Mouse (Mus musculus): ENCODE results near the gene Cox8a. TPM values are rescaled to one million over a fixed set of nuclear protein-coding genes. Genes with fewer than 3 reads are reported as not detected.

Cox8a gene
- polyA plus RNA-seq, 1 experiment = 2,047 TPM

DNA sequence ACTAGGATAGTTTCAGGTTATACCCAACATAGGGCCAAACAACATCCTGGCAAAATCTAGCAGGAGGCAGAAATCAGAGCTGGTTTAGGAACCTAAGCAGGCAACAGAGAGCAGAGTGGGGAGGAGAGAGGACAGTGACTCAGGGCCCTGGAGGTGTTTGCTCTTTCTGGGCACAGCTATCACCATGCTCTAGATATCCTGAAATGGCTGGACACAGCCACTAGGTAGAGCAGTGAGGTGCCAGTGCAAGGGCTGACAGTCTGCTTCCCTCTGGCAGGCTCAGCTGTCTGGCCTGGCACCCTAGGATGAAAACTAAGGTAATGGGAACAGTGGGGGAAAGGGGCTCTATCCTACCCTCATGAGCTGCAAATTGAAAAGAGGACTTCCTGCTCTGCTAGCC is 6.1 kb upstream of the Cox8a start:
- no peak for DNase-seq (ENCODE audit: low read depth)

DNA sequence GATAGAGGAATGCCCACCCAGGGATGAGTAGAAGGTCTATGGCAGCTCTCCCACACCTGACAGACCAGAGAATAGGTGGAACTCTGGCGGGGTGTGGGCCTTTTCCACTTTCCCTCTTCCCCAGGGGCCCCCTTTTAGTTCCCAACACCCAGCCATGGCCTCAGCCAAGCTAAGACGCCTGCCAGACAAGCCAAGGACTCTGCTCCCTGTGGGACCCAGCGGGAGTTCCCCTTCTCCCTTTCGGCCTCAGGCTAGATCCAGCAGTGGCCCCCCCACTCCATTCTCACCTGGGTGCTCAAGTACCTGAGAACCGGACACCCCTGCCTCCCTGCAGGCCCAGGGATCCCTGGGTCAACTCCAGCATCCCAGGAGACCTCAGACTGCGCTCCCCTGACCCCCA is 4.8 kb upstream of the Cox8a start:
- no peak for DNase-seq (ENCODE audit: low read depth)

- DNase-seq (ENCODE audit: low read depth) = no peak
These were observed 1.3 kb upstream of the Cox8a start for GRCm38 (mm10) chr19:7218753-7219152.

DNA sequence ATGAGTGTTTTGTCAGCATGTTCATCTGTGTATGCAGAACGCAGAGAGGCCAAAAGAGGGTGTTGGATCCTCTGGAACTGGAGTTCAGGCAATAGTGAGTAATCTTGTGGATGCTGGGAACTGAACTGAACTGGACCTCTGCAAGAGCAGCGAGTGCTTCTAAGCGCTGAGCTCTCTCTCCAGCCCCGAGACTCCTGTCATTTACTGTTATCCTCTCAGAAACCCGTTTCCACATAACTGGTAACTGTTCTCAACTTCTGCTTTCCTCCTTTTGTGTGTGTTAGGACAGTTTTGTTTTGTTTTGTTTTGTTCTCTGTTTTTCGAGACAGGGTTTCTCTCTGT is 481 bp upstream of the Cox8a start:
- DNase-seq (ENCODE audit: low read depth) = no peak

- DNase-seq (ENCODE audit: low read depth) = no peak
These were observed 2.9 kb downstream of the Cox8a start for GRCm38 (mm10) chr19:7214484-7214883.

- DNase-seq (ENCODE audit: low read depth) = no peak
These were observed 4.4 kb downstream of the Cox8a start for GRCm38 (mm10) chr19:7213010-7213409.

GRCm38 (mm10) chr19:7212216-7212615 is 5.2 kb downstream of the Cox8a start:
- no peak for DNase-seq (ENCODE audit: low read depth)

DNA sequence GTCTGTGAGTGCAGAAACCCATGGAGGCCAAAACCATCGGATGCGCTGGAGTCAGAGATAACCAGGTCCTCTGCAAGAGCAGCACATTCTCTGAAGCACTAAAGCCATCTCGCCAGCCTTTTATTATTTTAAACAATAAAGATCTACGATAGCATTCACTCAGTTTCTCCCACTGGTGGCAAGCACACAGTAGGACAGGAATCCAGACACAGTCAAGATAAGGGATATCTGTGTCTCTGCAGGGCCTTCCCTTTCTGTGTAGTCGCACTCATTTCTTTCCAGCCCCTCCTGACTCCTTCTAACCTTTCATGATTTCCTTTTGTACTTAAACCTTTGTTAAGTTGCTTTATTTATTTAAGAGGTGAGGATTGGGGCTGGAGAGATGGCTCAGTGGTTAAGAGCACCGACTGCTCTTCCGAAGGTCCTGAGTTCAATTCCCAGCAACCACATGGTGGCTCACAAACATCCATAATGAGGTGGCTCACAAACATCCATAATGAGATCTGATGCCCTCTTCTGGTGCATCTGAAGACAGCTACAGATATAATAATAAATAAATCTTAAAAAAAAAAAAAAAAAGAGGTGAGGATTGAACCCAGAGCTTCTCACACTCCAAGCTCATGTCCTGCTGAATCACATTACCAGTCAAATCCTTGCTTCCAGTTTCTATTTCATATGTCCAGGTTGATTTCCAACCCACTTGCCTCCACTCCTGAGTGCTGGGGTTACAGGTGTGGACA is 7.3 kb downstream of the Cox8a start:
- DNase-seq (ENCODE audit: low read depth) = no peak

DNA sequence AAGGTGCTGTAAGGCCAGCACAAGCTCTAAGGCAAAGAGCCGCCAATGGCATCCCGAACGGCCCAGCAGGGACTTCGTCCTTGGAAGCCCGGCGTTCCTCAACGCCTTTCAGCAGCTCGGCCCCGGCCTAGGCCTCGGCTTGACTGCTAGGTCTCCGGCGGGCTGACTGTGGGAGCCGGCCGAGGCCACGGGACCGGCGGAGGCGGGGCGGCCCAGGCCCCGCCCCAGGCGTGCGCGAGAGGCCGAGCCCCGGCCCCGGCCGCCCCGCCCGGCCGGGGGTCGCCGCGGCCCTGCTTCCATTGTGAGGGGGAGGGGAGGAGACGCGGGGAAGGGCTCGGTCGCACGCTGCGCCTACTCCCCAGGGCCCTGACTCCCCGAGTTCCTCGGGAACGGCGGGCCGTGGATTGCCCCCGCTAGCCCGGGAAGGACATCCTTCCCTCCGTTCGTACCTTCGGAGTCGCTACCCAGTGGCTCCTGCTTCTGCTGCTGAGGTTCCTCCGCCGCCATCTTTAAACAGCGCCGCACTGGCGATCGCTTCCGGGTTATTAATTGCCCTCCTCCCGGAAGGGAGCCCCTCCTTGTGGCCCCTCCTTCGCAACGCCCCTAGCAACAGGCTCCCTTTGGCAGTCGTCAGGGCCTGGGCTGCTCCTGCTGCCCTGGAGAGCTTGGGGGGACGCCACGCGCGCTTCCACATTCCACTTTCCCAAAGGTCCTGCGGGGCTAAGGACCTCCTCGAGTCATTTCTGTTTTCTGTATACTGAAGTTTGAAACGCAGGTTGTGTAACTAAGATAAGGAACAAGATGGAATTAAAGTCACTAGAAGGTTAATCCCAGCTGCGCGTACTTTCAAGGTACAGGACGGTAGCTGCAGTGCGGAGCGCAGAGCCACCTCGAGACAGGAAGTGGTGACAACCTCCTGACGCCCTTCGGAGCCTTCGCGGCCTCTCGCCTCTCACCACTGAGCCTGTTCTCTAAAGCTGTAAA is 11.4 kb downstream of the Cox8a start, which contains the start of gene Otub1:
TSS of gene Otub1 (minus strand) at position 564 of the 984 bp plus-strand sequence.
- no peak for DNase-seq (ENCODE audit: low read depth)

DNA sequence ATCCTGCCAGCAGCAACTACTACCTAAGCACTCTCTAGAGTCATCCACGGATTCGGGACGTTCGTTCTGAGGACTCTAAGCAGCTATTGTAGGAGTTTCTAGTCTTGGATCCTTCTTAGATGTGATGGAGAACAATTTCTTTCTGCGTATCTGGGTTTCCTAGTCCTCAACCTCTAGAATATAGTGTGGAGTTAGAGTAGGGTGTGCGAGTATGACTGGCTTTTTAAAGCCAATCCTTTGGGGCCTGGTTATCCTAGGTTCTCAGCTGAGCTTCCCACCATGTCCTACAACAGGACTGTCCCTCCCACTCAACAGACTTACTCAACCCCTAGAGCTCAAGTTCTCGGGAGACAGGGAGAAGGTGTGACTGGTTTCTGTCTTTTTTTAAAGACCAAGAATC is 12.1 kb downstream of the Cox8a start:
- DNase-seq (ENCODE audit: low read depth) = no peak

- DNase-seq (ENCODE audit: low read depth) = no peak
These were observed 12.5 kb downstream of the Cox8a start for GRCm38 (mm10) chr19:7204898-7205297.

DNA sequence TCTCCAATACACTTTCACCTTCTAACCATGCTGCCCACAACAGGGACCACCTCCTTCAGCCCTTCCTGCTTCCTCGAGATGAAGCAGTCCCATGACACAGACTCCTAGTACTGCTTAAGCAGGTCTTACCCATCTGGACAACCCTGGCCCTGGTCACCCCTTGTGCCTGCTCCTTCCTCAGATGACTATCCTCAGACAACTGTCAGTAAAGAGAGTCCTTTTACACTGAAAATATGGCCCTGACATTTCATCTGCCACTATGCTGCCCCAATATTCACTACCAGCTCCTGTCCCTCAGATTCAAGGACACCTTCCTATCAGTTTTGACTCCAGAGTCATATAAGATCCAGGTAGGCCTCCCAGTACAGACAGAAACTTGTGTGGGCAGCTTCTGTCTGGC is 17.0 kb downstream of the Cox8a start:
- DNase-seq (ENCODE audit: low read depth) = no peak

GRCm38 (mm10) chr19:7199089-7199488 is 18.3 kb downstream of the Cox8a start:
- DNase-seq (ENCODE audit: low read depth) = no peak

DNA sequence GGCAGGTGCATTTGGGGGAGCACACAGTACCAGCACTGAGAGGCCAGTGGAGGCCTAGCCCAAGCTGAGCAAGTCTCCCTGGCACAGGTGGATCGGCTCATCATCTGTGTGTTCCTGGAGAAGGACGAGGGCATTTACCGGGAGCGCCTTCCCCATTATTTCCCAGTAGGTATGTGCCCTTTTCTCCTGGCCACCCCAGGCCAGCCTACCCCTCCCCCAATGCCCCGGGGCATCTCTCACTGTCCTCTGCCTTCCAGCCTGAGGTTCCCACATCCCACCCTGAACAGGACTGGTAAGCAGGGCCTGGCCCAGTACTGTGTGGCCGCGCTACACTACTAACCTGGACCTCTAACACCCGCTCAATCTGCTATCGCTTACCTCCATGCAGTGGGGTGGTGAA is 20.0 kb downstream of the Cox8a start:
- DNase-seq (ENCODE audit: low read depth) = no peak

DNA sequence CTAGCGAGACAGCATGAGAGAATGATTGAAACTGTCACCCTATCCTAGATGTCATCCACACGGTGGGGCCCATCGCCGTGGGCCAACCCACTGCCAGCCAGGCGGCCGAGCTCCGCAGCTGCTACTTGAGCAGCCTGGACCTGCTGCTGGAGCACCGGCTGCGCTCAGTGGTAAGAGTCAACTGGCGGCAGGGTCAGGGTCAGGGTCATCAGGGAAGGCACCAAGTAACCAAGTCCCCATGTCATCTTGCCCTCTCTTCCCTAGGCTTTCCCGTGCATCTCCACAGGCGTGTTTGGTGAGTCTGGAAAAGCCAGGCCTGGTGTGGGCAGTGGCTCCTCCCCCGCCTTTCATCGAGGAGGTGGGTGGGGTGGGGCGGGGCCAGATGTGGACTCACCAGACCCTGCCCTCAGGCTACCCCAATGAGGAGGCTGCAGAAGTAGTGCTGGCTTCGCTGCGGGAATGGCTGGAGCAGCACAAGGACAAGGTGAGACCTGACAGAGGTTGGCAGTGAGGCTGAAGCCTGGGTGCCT is 20.6 kb downstream of the Cox8a start:
- DNase-seq (ENCODE audit: low read depth) = no peak

DNA sequence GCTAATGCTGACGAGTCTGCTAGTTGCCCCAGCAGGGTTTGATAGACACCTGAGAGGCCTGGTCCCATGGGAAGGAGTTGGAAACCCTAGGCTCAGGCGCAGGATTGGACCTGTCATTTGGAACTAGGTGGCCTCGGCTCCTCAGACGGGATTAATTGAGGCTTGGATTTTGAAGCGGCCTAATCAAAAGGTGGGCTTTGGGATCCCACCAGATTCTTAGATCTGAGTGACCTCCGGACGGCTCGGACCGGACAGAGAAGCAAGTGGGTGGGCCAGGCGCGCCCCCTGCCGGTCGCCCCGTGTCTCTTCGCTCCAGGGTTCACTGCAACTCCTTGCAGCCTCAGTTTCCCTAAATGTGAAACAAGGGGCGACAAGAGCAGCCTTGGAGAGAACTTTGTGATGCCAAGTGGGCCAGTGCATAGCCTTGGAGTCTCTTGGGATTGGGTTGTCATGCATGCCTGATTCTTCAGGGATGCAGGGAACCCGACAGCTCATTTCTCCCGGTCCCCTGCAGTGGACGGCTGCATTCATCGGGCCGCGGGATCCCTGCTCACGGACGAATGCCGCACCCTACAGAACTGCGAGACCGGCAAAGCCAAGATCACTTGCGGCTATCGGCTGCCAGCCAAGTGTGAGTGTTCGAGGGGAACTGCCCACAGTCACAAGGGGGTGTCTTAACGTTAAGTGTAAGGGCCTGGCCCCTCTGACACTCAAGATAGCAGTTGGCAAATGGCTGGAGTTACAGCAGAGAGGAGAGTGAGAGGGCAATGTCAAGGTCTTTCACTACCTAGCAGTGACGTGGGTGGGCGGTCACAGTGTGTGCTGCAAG is 21.3 kb downstream of the Cox8a start:
- DNase-seq (ENCODE audit: low read depth) = no peak

GRCm38 (mm10) chr19:7192561-7192967 is 24.9 kb downstream of the Cox8a start:
- DNase-seq (ENCODE audit: low read depth) = no peak

- DNase-seq (ENCODE audit: low read depth) = no peak
These were observed 25.8 kb downstream of the Cox8a start for GRCm38 (mm10) chr19:7191639-7192038.

GRCm38 (mm10) chr19:7190986-7191385 is 26.4 kb downstream of the Cox8a start:
- DNase-seq (ENCODE audit: low read depth) = no peak

DNA sequence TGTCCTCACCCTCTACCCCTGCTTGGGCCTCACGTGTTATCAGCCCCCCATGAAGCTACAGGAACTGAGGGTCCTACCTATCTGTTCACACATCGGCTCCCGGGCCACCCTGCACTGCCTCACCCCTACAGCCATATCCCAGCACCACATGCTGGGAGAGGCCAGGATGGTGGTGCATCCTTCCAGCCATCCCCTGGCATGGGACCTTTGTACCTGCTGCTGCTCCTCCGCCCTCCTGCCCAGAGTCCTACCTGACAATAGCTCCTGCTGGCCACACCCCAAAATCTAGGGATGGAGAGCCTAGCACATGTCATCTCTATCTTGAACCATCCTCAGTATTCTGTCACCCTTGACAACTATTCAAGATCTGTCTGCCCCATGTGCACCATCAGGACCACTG is 28.4 kb downstream of the Cox8a start:
- no peak for DNase-seq (ENCODE audit: low read depth)

- DNase-seq (ENCODE audit: low read depth) = no peak
These were observed 30.3 kb downstream of the Cox8a start for GRCm38 (mm10) chr19:7187157-7187556.
